ENCODE assay signal across 9 mouse cellular contexts in the genomic region with DNA sequence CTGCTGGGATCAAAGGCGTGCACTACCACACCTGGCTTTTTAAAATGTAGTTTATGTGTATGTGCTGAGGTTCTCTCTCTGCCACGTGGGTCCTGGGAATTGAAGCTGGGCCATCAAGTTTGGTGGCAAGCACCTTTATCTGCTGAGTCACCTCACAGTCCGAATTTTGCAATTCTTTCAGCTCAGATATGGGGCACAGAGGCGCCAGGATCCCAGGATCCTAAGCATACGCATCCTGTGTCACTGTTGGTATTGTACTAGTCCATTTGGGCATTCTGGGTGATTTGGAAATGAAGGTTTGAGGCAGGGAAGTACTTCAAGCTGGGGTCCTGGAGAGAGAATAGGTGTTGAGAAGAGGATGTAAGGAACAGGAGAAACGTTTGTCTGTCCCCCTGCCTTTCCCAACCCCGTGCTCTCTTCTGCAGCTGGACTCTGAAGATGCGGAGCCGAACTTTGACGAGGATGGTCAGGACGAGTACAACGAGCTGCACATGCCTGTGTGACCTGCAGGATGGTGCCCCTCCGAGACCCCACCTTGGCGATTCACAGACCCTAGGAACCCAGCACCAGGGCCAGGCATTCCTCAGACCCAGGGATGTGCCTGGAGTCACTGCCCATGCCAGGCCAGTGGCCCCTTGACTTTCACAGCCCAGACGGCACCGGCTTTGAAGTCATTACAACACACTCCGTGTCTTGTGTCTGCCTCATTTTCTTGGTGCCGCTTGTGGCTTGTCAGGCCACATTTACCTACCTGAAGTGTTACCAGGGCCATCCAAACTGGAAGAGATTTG. TPM values are rescaled to one million over a fixed set of nuclear protein-coding genes. Genes with fewer than 3 reads are reported as not detected.
DNase-seq lines count a peak whose midpoint lies in the region; ATAC-seq and TF ChIP-seq lines count a peak whose summit lies in the region.
"Had no signal": no experiment of that assay in that cellular context is flagged by ENCODE, and none has a peak within 500 bp of the region (broad histone marks: within the 10 kb centered on the region; RNA-seq: fewer than 3 reads in every experiment).

No protein-coding gene starts in this region.

- TF ChIP-seq CTCF in cerebellum, adult 2 months (IDR thresholded peaks at IDR 0.05; ENCODE audit: borderline replicate concordance, insufficient read depth, low read depth, low read length): no peak

- no peak overlapping the region for H3K4me2 ChIP-seq in kidney, embryonic 14.5 days (replicated peaks; ENCODE audit: low read depth, low read length)
- H3K4me2 ChIP-seq in embryonic facial prominence, embryonic 12.5 days (replicated peaks): no peak overlapping the region
- no peak overlapping the region for H3K4me2 ChIP-seq in midbrain, embryonic 14.5 days (ENCODE audit: low read length)

- TF ChIP-seq POLR2A in cerebellum, adult 2 months (IDR thresholded peaks at IDR 0.05; ENCODE audit: borderline replicate concordance, insufficient read depth, low read length): no peak

- peaks cover 11% of the 10 kb centered on the region for H3K4me1 ChIP-seq in cerebellum, adult 2 months (ENCODE audit: control insufficient read depth, insufficient read depth, low read length)
- H3K4me1 ChIP-seq in kidney, embryonic 14.5 days (ENCODE audit: control insufficient read depth, insufficient read depth, low read length): peaks cover 6% of the 10 kb centered on the region; the same call in 1 of the 2 replicates
- H3K4me1 ChIP-seq in embryonic facial prominence, embryonic 12.5 days: peaks cover 10% of the 10 kb centered on the region
- H3K4me1 ChIP-seq in midbrain, embryonic 14.5 days (ENCODE audit: control insufficient read depth, insufficient read depth, low read length): peaks cover 6% of the 10 kb centered on the region

- peak overlapping the region; percentile 8; the same call in 1 of the 2 replicates for H3K27ac ChIP-seq in cerebellum, adult 2 months (ENCODE audit: insufficient read depth, low read length)
- H3K27ac ChIP-seq in kidney, embryonic 14.5 days (ENCODE audit: low read depth, low read length): peak overlapping the region; percentile 62; the same call in 1 of the 2 replicates
- peak overlapping the region; percentile 65 for H3K27ac ChIP-seq in embryonic facial prominence, embryonic 12.5 days
- H3K27ac ChIP-seq in midbrain, embryonic 14.5 days (replicated peaks; ENCODE audit: low read depth, low read length): peak overlapping the region; percentile 50; the same call in 1 of the 2 replicates

- H3K9ac ChIP-seq in kidney, embryonic 14.5 days (ENCODE audit: low read depth, low read length): no peak overlapping the region
- no peak overlapping the region; the same call in 1 of the 2 replicates for H3K9ac ChIP-seq in embryonic facial prominence, embryonic 12.5 days
- H3K9ac ChIP-seq in midbrain, embryonic 14.5 days (replicated peaks; ENCODE audit: low read length): no peak overlapping the region
- H3K9ac ChIP-seq: liver, postnatal 0 days had no signal

- no peaks in the 10 kb centered on the region for H3K27me3 ChIP-seq in cerebellum, adult 2 months (ENCODE audit: control insufficient read depth, insufficient read depth, low read length)
- H3K27me3 ChIP-seq in kidney, embryonic 14.5 days (ENCODE audit: control insufficient read depth, insufficient read depth, low read length): no peaks in the 10 kb centered on the region
- no peaks in the 10 kb centered on the region for H3K27me3 ChIP-seq in embryonic facial prominence, embryonic 12.5 days
- no peaks in the 10 kb centered on the region for H3K27me3 ChIP-seq in midbrain, embryonic 14.5 days (ENCODE audit: control insufficient read depth, insufficient read depth, low read length)

- H3K36me3 ChIP-seq in kidney, embryonic 14.5 days (ENCODE audit: control insufficient read depth, insufficient read depth, low read length): peaks cover 36% of the 10 kb centered on the region
- H3K36me3 ChIP-seq in embryonic facial prominence, embryonic 12.5 days: peaks cover 45% of the 10 kb centered on the region
- peaks cover 47% of the 10 kb centered on the region for H3K36me3 ChIP-seq in midbrain, embryonic 14.5 days (ENCODE audit: control insufficient read depth, insufficient read depth, low read length)

- DNase-seq in cerebellum, adult 2 months: no peak
- DNase-seq in cerebellum, adult 8-10 months: no peak
- no peak for DNase-seq in kidney, adult 18-20 months
- DNase-seq in midbrain, embryonic 14.5 days: no peak
- no peak for DNase-seq in thymus, postnatal 4 days
- no peak for DNase-seq in urinary bladder, postnatal 14 days (ENCODE audit: low spot score)

- no peak overlapping the region for H3K4me3 ChIP-seq in cerebellum, adult 2 months (replicated peaks; ENCODE audit: insufficient read depth, low read depth, low read length)
- H3K4me3 ChIP-seq in kidney, embryonic 14.5 days (ENCODE audit: low read length): no peak overlapping the region
- H3K4me3 ChIP-seq in embryonic facial prominence, embryonic 12.5 days: no peak overlapping the region
- H3K4me3 ChIP-seq in midbrain, embryonic 14.5 days (replicated peaks; ENCODE audit: low read depth, low read length): no peak overlapping the region

- WGBS in cerebellum, adult 2 months: 88% methylated on average over 18 of the region's 18 CpGs
- 80% methylated on average over 18 of the region's 18 CpGs for WGBS in kidney, embryonic 14.5 days
- WGBS in embryonic facial prominence, embryonic 12.5 days: 84% methylated on average over 18 of the region's 18 CpGs
- 91% methylated on average over 18 of the region's 18 CpGs for WGBS in midbrain, embryonic 14.5 days

- 0 out of 2 replicates have a peak, but pooled peaks have one; percentile 8 for ATAC-seq in kidney, embryonic 14.5 days (ENCODE audit: low FRiP score, low TSS enrichment)
- ATAC-seq in embryonic facial prominence, embryonic 12.5 days (ENCODE audit: insufficient number of reproducible peaks, insufficient read depth, low FRiP score, low TSS enrichment): no peak
- no peak for ATAC-seq in midbrain, embryonic 14.5 days (ENCODE audit: low FRiP score, low TSS enrichment)

- no peaks in the 10 kb centered on the region for H3K9me3 ChIP-seq in kidney, embryonic 14.5 days (ENCODE audit: control insufficient read depth, low read length)
- 0 out of 2 replicates have a peak, but pooled peaks cover 5% of the 10 kb centered on the region for H3K9me3 ChIP-seq in embryonic facial prominence, embryonic 12.5 days
- peaks cover 4% of the 10 kb centered on the region; the same call in 1 of the 2 replicates for H3K9me3 ChIP-seq in midbrain, embryonic 14.5 days (ENCODE audit: control insufficient read depth, low read length)

RNA-seq across cellular contexts. Expression of gene Slc4a3, which starts 12.5 kb away (rescaled TPM):
- polyA plus RNA-seq in cerebellum, adult 2 months (2012; rRNA removed): 99.5 and 99.6 TPM in 2 replicates
- polyA plus RNA-seq in kidney, embryonic 14.5 days (2014; fragmentation: Nextera tagmentation; extraction: Ambion mirVana): 14.4 and 18.8 TPM in 2 replicates
- 33.1 and 33.7 TPM in 2 replicates for polyA plus RNA-seq in embryonic facial prominence, embryonic 12.5 days (2016; fragmentation: Nextera tagmentation; extraction: Ambion mirVana)
- polyA plus RNA-seq in midbrain, embryonic 14.5 days (2014; fragmentation: Nextera tagmentation; extraction: Ambion mirVana): 31.5 and 41.0 TPM in 2 replicates

RNA-seq across cellular contexts. Expression of gene Stk11ip, which starts 37.3 kb away (rescaled TPM):
- 29.3 and 29.8 TPM in 2 replicates for polyA plus RNA-seq in cerebellum, adult 2 months (2012; rRNA removed)
- 15.3 and 22.0 TPM in 2 replicates for polyA plus RNA-seq in kidney, embryonic 14.5 days (2014; fragmentation: Nextera tagmentation; extraction: Ambion mirVana)
- 28.0 and 28.7 TPM in 2 replicates for polyA plus RNA-seq in embryonic facial prominence, embryonic 12.5 days (2016; fragmentation: Nextera tagmentation; extraction: Ambion mirVana)
- 15.7 and 21.0 TPM in 2 replicates for polyA plus RNA-seq in midbrain, embryonic 14.5 days (2014; fragmentation: Nextera tagmentation; extraction: Ambion mirVana)

RNA-seq across cellular contexts. Expression of gene Inha, which starts 51.7 kb away (rescaled TPM):
- 64.7 and 68.6 TPM in 2 replicates for polyA plus RNA-seq in cerebellum, adult 2 months (2012; rRNA removed)
- 2.7 and 3.0 TPM in 2 replicates for polyA plus RNA-seq in kidney, embryonic 14.5 days (2014; fragmentation: Nextera tagmentation; extraction: Ambion mirVana)
- polyA plus RNA-seq in embryonic facial prominence, embryonic 12.5 days (2016; fragmentation: Nextera tagmentation; extraction: Ambion mirVana): 11.7 and 11.8 TPM in 2 replicates
- 9.3 and 16.8 TPM in 2 replicates for polyA plus RNA-seq in midbrain, embryonic 14.5 days (2014; fragmentation: Nextera tagmentation; extraction: Ambion mirVana)

RNA-seq across cellular contexts. Expression of gene Obsl1, which starts 52.3 kb away (rescaled TPM):
- 41.1 and 44.0 TPM in 2 replicates for polyA plus RNA-seq in cerebellum, adult 2 months (2012; rRNA removed)
- polyA plus RNA-seq in kidney, embryonic 14.5 days (2014; fragmentation: Nextera tagmentation; extraction: Ambion mirVana): 79.8 and 83.2 TPM in 2 replicates
- polyA plus RNA-seq in embryonic facial prominence, embryonic 12.5 days (2016; fragmentation: Nextera tagmentation; extraction: Ambion mirVana): 101 and 104 TPM in 2 replicates
- polyA plus RNA-seq in midbrain, embryonic 14.5 days (2014; fragmentation: Nextera tagmentation; extraction: Ambion mirVana): 22.0 and 24.1 TPM in 2 replicates

Comparison
In these comparisons a context has a peak if more than half of its experiments do, and no peak if none do; other contexts are left out.
1. H3K27ac ChIP-seq: peak in every context shown above with its lines; median percentile 65 in embryonic facial prominence, embryonic 12.5 days; 62 in kidney, embryonic 14.5 days; 50 in midbrain, embryonic 14.5 days; 8 in cerebellum, adult 2 months.